Mouse (Mus musculus) cortical plate, adult 2 months (tissue): ENCODE measurements around the gene Tcaf1.

Source experiments
- CTCF ChIP-seq: fragments of 200-500 bp; IDR thresholded peaks from 2 replicates; pipeline ENCODE4 v1.5.1; 2011; ENCODE audit warnings: mild to moderate bottlenecking, control low read depth, low read length; ENCODE audit not compliant: insufficient read depth; ENCODE audit errors: extremely low read depth
- POLR2A ChIP-seq: fragments of 200-500 bp; IDR thresholded peaks from 2 replicates; pipeline ENCODE4 v1.6.1; 2011; ENCODE audit warnings: mild to moderate bottlenecking, low read length, control low read depth; ENCODE audit not compliant: insufficient read depth; ENCODE audit errors: extremely low read depth

- TF ChIP-seq POLR2A (no peak), CTCF (no peak)
These were observed 29.2 kb upstream of the Tcaf1 start, which contains the start of gene Olfr453 for GRCm38 (mm10) chr6:42739071-42739470.
